Comparison of ENCODE assay signal across 9 mouse cellular contexts in the genomic region with DNA sequence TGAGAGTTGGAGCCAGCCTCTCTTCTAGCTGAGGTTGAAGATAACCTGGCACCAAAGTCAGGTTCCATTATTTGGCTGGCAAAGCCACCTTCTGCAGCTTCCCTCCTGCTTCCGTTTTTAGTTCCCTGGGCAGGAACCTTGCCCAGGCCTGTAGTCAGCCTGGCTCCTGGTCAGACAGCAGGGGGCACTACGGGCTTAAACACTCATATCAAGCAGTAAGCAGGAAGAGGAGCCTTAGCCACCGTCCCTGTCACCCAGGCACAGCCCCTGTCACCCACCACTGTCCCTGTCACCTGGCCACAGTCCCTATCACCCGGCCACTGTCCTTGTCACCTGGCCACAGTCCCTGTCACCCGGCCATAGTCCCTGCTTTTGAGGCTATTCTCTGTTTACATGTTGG.
A peak's percentile ranks its signal among the peaks of the same experiment; 100 is the strongest.
DNase-seq lines count a peak whose midpoint lies in the region; ATAC-seq lines count a peak whose summit lies in the region.
"Had no signal": no experiment of that assay in that cellular context is flagged by ENCODE, and none has a peak within 500 bp of the region (broad histone marks: within the 10 kb centered on the region; RNA-seq: fewer than 3 reads in every experiment).

No protein-coding gene starts in this region.

- DNase-seq in cerebellum, postnatal 4 days (ENCODE audit: low spot score in 2 of 2), result no peak
- DNase-seq in midbrain, embryonic 14.5 days, result peak; percentile 63
- DNase-seq in midbrain, embryonic 11.5 days (ENCODE audit: low spot score, missing footprints), result no peak
- DNase-seq in cerebellum, adult 9-11 months, result peak; percentile 96
- DNase-seq in heart, postnatal 4 days, result peak; percentile 72
- DNase-seq in lung, postnatal 25 days (ENCODE audit: low spot score), result peak; percentile 42
- no peak for DNase-seq in yolk sac, embryonic 10.5 days (ENCODE audit: low spot score)

- peak; percentile 56 for ATAC-seq in cerebellum, adult (ENCODE audit: insufficient number of reproducible peaks, low FRiP score, low TSS enrichment)
- ATAC-seq in midbrain, embryonic 14.5 days (ENCODE audit: low FRiP score, low TSS enrichment), result no peak
- ATAC-seq in midbrain, embryonic 11.5 days (ENCODE audit: low FRiP score), result no peak

- no peaks in the 10 kb centered on the region for H3K4me1 ChIP-seq in midbrain, embryonic 14.5 days (ENCODE audit: control insufficient read depth, insufficient read depth, low read length)
- H3K4me1 ChIP-seq in midbrain, embryonic 11.5 days (ENCODE audit: control insufficient read depth, insufficient read depth, low read length), result no peaks in the 10 kb centered on the region

- H3K36me3 ChIP-seq in midbrain, embryonic 14.5 days (ENCODE audit: control insufficient read depth, insufficient read depth, low read length), result no peaks in the 10 kb centered on the region
- H3K36me3 ChIP-seq in midbrain, embryonic 11.5 days (ENCODE audit: control insufficient read depth, insufficient read depth, low read length), result no peaks in the 10 kb centered on the region
- H3K36me3 ChIP-seq: liver, embryonic 15.5 days had no signal

- no peak overlapping the region for H3K27ac ChIP-seq in midbrain, embryonic 14.5 days (replicated peaks; ENCODE audit: low read depth, low read length)
- H3K27ac ChIP-seq in midbrain, embryonic 11.5 days (ENCODE audit: low read depth, low read length), result no peak overlapping the region
- H3K27ac ChIP-seq: liver, embryonic 15.5 days had no signal

- H3K9ac ChIP-seq in midbrain, embryonic 14.5 days (replicated peaks; ENCODE audit: low read length), result no peak overlapping the region
- H3K9ac ChIP-seq in midbrain, embryonic 11.5 days (ENCODE audit: low read length), result no peak overlapping the region
- H3K9ac ChIP-seq: liver, embryonic 15.5 days had no signal

- H3K9me3 ChIP-seq in midbrain, embryonic 14.5 days (ENCODE audit: control insufficient read depth, low read length), result no peaks in the 10 kb centered on the region
- no peaks in the 10 kb centered on the region for H3K9me3 ChIP-seq in midbrain, embryonic 11.5 days (ENCODE audit: control insufficient read depth, low read length)
- H3K9me3 ChIP-seq: liver, embryonic 15.5 days had no signal

- no peak overlapping the region for H3K4me3 ChIP-seq in midbrain, embryonic 14.5 days (replicated peaks; ENCODE audit: low read depth, low read length)
- H3K4me3 ChIP-seq in midbrain, embryonic 11.5 days (ENCODE audit: low read depth, low read length), result no peak overlapping the region
- H3K4me3 ChIP-seq: liver, embryonic 15.5 days had no signal

- WGBS in midbrain, embryonic 14.5 days, result 58% methylated on average over 5 of the region's 5 CpGs
- 64% methylated on average over 5 of the region's 5 CpGs for WGBS in midbrain, embryonic 11.5 days

- H3K27me3 ChIP-seq in midbrain, embryonic 14.5 days (ENCODE audit: control insufficient read depth, insufficient read depth, low read length), result no peaks in the 10 kb centered on the region
- H3K27me3 ChIP-seq in midbrain, embryonic 11.5 days (ENCODE audit: control insufficient read depth, insufficient read depth, low read length), result no peaks in the 10 kb centered on the region
- H3K27me3 ChIP-seq: liver, embryonic 15.5 days had no signal

- H3K4me2 ChIP-seq in midbrain, embryonic 14.5 days (ENCODE audit: low read length), result no peak overlapping the region
- no peak overlapping the region for H3K4me2 ChIP-seq in midbrain, embryonic 11.5 days
- H3K4me2 ChIP-seq: liver, embryonic 15.5 days had no signal

Comparison
In these comparisons a context has a peak if more than half of its experiments do, and no peak if none do; other contexts are left out.
1. DNase-seq: peak in midbrain, embryonic 14.5 days (single experiment), cerebellum, adult 9-11 months (single experiment), heart, postnatal 4 days (single experiment) and lung, postnatal 25 days (single experiment); none in cerebellum, postnatal 4 days (0 of 2), midbrain, embryonic 11.5 days (single experiment) and yolk sac, embryonic 10.5 days (single experiment).